Mouse (Mus musculus): ENCODE measurements around the gene Svbp. TPM values are rescaled to one million over a fixed set of nuclear protein-coding genes. Genes with fewer than 3 reads are reported as not detected.
A peak's percentile ranks its signal among the peaks of the same experiment; 100 is the strongest.

Svbp gene
- polyA plus RNA-seq, 1 experiment from 2014 or later, result 121 TPM

DNA sequence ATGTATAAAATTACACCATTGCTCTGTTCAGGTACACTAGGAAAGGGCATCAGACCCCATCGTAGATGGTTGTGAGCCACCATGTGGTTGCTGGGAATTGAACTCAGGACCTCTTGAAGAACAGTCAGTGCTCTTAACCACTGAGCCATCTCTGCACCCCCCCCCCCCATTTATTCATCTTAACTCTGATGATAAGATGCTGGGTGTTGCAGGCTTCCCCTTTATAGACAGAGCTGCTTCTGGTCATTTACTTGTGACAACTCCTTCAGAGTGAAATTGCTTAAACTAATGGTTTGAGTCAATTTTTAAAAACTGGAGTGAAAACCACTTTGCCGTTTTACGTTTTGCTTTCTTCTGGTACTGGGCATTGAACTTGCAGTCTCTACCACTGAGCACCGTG lies 2.3 kb upstream of the Svbp start:
- H3K27me3 ChIP-seq (replicated peaks), result no peaks in the 10 kb centered on the region
- H3K27ac ChIP-seq, result peak overlapping the region; percentile 99
- no peak for ATAC-seq
- H3K9me3 ChIP-seq (replicated peaks), result no peaks in the 10 kb centered on the region
- peaks cover 70% of the 10 kb centered on the region for H3K4me1 ChIP-seq
- H3K36me3 ChIP-seq, result peaks cover 19% of the 10 kb centered on the region
- H3K9ac ChIP-seq, result peak overlapping the region; percentile 17; the same call in 1 of the 2 replicates
- no peak overlapping the region for H3K4me3 ChIP-seq
- no peak overlapping the region for H3K4me2 ChIP-seq
- 85% methylated on average over 4 of the region's 4 CpGs for WGBS (ENCODE audit: insufficient replicate concordance)

DNA sequence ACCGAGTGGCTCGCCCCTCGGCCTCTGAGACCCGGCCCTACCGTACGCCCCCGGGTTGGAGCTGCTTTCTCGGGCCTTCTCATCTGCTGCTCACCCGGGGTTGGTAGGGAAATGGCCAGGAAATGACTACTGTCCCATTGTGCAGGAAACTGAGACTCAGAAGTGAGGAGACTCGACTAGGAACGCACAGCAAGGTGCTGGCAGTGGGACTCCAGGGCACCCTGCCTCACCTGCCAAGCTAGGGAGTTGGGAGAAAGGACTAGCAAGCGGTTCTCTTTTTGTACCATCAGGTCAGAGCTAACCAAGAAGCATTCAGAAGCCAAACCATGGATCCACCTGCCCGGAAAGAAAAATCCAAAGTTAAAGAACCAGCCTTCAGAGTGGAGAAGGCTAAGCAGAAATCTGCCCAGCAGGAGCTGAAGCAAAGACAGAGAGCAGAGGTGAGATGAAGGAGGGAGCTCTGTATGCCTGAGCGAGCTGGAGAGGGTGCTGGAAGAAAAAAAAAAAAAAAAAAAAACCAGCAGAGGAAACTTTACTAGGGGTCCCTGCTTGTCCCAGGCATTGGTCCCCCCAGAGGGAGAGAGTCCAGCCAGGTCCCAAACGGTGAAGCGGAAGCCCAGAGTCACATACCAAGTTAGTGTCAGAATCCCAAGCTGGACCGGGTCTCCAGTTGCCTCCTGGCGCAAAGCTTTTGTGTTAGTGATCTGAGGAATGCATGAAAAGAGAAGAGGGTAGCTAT lies 645 bp downstream of the Svbp start:
- H3K36me3 ChIP-seq, result peaks cover 37% of the 10 kb centered on the region
- peak overlapping the region; percentile 97 for H3K9ac ChIP-seq
- H3K4me3 ChIP-seq, result peak overlapping the region; percentile 95
- peak overlapping the region; percentile 99 for H3K27ac ChIP-seq
- H3K4me1 ChIP-seq, result peaks cover 81% of the 10 kb centered on the region
- no peaks in the 10 kb centered on the region for H3K27me3 ChIP-seq (replicated peaks)
- H3K9me3 ChIP-seq (replicated peaks), result no peaks in the 10 kb centered on the region
- H3K4me2 ChIP-seq, result peak overlapping the region; percentile 85
- 15% methylated on average over 18 of the region's 18 CpGs for WGBS (ENCODE audit: insufficient replicate concordance)
- peak; percentile 58 for ATAC-seq

DNA sequence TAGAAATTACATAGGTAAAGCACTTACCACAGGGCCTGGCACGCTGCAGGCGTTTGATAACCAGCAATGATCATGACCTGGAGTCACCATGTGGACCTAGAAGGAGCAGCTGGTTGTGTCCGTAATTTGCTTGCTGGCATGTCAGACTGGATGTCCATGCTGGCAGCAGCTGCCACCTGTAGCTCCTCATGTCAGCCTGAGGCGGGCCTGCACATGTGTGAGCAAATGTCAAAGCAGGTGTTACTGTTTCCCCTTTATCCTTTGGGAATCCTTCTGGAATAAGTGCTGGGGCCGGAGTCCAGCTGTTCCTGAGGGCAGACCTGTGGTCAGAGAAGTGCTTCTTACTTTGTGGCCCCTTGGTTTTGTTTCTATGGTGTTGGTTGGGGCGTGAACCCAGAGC lies 3.0 kb downstream of the Svbp start:
- H3K36me3 ChIP-seq, result peaks cover 50% of the 10 kb centered on the region
- peak overlapping the region; percentile 42; the same call in 1 of the 2 replicates for H3K9ac ChIP-seq
- peak overlapping the region; percentile 46 for H3K27ac ChIP-seq
- no peaks in the 10 kb centered on the region for H3K9me3 ChIP-seq (replicated peaks)
- no peak overlapping the region for H3K4me3 ChIP-seq
- WGBS (ENCODE audit: insufficient replicate concordance), result 77% methylated on average over 6 of the region's 6 CpGs
- peak overlapping the region; percentile 85 for H3K4me2 ChIP-seq
- no peaks in the 10 kb centered on the region for H3K27me3 ChIP-seq (replicated peaks)
- ATAC-seq, result no peak
- H3K4me1 ChIP-seq, result peaks cover 58% of the 10 kb centered on the region

DNA sequence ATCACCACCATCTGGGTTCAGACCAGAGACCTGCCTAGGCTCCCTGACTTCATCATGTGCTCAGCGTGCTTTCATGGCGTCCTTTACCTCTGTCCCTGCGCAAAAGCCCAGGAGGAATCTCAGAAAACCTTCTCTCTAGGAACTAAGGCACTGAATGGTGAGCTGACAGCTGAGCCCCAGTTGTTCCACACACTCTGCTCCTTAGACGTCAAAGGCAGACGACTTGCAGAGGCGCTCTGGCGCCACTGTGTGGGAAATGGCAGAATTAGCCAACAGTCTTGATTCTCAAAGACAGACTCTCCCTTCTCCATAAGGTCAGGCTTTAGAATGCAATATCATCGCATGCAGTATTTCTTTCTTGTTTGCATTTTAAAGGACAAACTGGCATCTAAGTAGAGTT lies 9.6 kb downstream of the Svbp start:
- peak; percentile 75 for ATAC-seq
- no peaks in the 10 kb centered on the region for H3K9me3 ChIP-seq (replicated peaks)
- WGBS (ENCODE audit: insufficient replicate concordance), result 10% methylated on average over 8 of the region's 8 CpGs
- H3K27me3 ChIP-seq (replicated peaks), result peaks cover 31% of the 10 kb centered on the region; the same call in 1 of the 2 replicates
- peaks cover 23% of the 10 kb centered on the region for H3K36me3 ChIP-seq
- no peak overlapping the region for H3K4me2 ChIP-seq
- H3K4me1 ChIP-seq, result peaks cover 8% of the 10 kb centered on the region; the same call in 1 of the 2 replicates
- H3K27ac ChIP-seq, result no peak overlapping the region
- no peak overlapping the region for H3K9ac ChIP-seq
- H3K4me3 ChIP-seq, result no peak overlapping the region

DNA sequence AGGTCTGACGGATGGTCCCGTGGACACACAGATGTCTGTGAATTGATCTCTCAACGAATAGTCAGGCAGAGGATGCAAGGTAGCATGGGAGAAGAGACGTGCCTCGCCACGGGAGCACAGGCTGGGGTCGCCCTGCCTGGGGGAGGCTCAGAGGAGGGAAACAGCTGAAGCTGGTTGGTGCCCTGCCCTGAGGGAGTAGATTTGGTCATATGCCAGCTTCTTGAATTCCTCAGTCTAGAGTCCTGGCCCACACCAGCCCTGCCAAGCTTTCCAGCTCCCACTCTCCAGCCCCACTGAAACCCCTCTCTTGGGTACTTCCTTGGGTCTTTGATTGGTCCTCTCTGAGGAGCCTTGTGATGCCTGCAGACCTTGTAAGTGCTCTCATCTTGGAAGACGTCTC lies 21.6 kb downstream of the Svbp start:
- Histone ChIP-seq H3K9ac (no peak overlapping the region), H3K4me2 (no peak overlapping the region), H3K9me3 (replicated peaks) (no peaks in the 10 kb centered on the region), H3K27me3 (replicated peaks) (peaks cover 35% of the 10 kb centered on the region), H3K27ac (no peak overlapping the region), H3K4me1 (peaks cover 9% of the 10 kb centered on the region), H3K4me3 (no peak overlapping the region), H3K36me3 (no peaks in the 10 kb centered on the region)
- WGBS (ENCODE audit: insufficient replicate concordance), result 52% methylated on average over 8 of the region's 8 CpGs
- no peak for ATAC-seq

DNA sequence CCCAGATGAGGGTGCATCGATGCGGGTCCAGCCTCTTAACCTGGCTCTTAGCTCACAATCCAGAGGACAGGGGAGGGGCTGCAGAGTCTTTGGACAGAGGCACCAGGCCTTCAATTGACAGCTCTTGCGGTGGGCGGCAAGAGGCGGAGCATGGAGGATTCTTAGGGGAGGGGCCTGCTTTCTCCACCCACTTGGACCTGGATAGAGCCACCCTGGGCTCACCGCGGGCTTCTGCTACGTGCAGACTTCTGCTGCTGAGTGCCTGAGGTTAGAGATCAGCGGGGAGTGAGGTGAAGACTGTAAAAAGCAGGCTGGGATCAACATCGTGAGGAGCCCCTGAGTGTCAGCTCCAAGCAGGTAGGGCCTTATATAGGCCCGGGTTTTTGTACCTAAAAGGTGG lies 23.1 kb downstream of the Svbp start, which contains the start of gene Tmem269:
Tmem269 (minus strand) TSS at position 49 of the 400 bp plus-strand sequence.
- H3K36me3 ChIP-seq, result no peaks in the 10 kb centered on the region
- peak; percentile 40; the same call in 1 of the 2 replicates for ATAC-seq
- 11% methylated on average over 11 of the region's 11 CpGs for WGBS (ENCODE audit: insufficient replicate concordance)
- no peak within 1 kb of the TSS for H3K27ac ChIP-seq
- H3K4me1 ChIP-seq, result peaks cover 13% of the 10 kb centered on the region
- H3K9me3 ChIP-seq (replicated peaks), result no peaks in the 10 kb centered on the region
- peaks cover 29% of the 10 kb centered on the region for H3K27me3 ChIP-seq (replicated peaks)
- no peak within 1 kb of the TSS for H3K9ac ChIP-seq
- no peak within 1 kb of the TSS for H3K4me3 ChIP-seq
- no peak within 1 kb of the TSS for H3K4me2 ChIP-seq

DNA sequence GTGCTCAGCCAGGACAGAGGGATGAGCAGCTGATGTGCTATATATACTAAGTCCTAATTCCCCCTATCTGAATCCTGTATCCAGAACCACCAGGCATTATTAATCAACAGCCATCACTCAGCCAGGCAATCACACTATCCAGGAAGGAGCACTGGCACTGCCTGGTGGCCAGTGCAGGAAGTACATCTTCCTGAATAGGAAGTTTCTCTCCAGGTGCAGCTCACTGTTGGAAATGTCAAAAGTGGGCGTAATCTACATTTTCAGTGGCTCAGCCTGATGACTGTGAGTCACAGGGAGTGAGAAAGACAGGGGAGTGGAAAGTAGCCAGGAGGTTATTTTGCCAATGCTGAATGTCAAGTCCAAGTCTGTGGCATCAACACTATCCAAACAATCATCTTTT lies 28.6 kb downstream of the Svbp start:
- Histone ChIP-seq H3K4me1 (0 out of 2 replicates have a peak, but pooled peaks cover 4% of the 10 kb centered on the region), H3K9me3 (replicated peaks) (no peaks in the 10 kb centered on the region), H3K4me3 (no peak overlapping the region), H3K4me2 (no peak overlapping the region), H3K36me3 (peaks cover 45% of the 10 kb centered on the region), H3K27ac (no peak overlapping the region), H3K9ac (no peak overlapping the region), H3K27me3 (replicated peaks) (0 out of 2 replicates have a peak, but pooled peaks cover 1% of the 10 kb centered on the region)
- peak; percentile 46; the same call in 1 of the 2 replicates for ATAC-seq
- 68% methylated on average over 1 of the region's 1 CpGs for WGBS (ENCODE audit: insufficient replicate concordance)

DNA sequence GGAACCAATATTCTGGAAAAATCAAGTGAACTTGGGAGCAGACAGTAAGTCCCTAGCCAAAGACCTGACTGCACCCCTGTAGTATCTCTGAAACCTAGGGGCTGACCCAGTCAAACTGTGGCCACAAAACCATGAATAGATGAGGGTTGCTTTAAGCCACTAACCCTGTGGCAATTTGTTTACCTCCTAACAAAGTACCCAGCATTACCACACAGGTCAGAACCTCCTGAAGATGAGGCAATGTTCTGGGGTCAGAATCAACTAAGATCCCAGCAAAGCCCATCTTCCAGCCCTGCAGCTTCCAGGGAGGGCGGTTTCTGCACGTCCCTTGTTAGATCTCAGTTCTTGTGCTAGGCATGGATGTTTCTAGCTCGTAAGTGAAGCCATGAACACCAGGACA lies 29.4 kb downstream of the Svbp start:
- 87% methylated on average over 3 of the region's 3 CpGs for WGBS (ENCODE audit: insufficient replicate concordance)

DNA sequence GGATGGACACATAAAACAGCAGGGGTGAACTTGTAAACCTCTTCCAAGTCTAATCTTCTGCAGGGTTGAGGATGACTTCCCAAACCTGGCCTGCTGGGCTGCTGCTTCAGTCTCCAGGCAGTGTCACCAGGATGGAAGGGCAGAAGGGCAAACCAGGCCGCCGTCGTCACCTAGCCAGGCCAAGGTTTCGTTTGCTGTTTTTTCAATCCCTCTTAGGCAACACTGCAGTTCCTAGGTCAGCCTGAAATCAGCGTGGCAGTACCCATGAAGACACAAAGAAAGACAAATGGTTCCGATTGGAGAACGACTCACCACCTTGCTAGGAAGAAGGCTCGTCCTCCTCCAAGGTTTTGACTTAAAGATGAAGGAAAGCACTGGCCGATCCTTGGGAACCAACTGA lies 30.6 kb downstream of the Svbp start:
- Histone ChIP-seq H3K27ac (no peak overlapping the region), H3K36me3 (peaks cover 45% of the 10 kb centered on the region), H3K9ac (no peak overlapping the region), H3K4me2 (no peak overlapping the region), H3K9me3 (replicated peaks) (no peaks in the 10 kb centered on the region), H3K4me1 (0 out of 2 replicates have a peak, but pooled peaks cover 4% of the 10 kb centered on the region), H3K27me3 (replicated peaks) (no peaks in the 10 kb centered on the region), H3K4me3 (no peak overlapping the region)
- WGBS (ENCODE audit: insufficient replicate concordance), result 79% methylated on average over 9 of the region's 9 CpGs
- no peak for ATAC-seq

More for the DNA sequence above, 29.4 kb downstream of the Svbp start:
- 0 out of 2 replicates have a peak, but pooled peaks cover 4% of the 10 kb centered on the region for H3K4me1 ChIP-seq
- H3K4me2 ChIP-seq, result no peak overlapping the region
- H3K9ac ChIP-seq, result no peak overlapping the region
- ATAC-seq, result no peak
- H3K27me3 ChIP-seq (replicated peaks), result no peaks in the 10 kb centered on the region
- no peak overlapping the region for H3K27ac ChIP-seq
- H3K9me3 ChIP-seq (replicated peaks), result no peaks in the 10 kb centered on the region
- no peak overlapping the region for H3K4me3 ChIP-seq
- peaks cover 45% of the 10 kb centered on the region for H3K36me3 ChIP-seq

DNA sequence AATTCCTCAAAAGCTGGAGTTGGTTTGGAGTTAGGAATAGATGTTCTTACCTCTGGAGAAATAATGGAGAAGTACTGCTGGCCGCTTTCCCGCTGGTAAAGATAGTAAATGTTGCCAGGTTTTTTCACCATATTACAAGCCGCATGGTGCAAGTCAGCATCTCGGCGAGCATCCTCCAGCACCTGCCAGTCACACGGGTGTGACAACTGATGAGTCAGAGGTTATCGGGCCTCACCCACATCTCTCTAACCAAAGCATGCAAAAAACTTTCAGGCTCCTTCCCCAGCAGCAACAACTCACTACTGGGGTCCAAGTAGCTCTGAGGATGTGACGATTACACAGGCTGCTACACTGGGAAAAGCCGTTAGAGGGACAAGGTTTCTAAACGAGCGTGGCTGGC lies 31.6 kb downstream of the Svbp start:
- H3K9ac ChIP-seq, result no peak overlapping the region
- H3K9me3 ChIP-seq (replicated peaks), result no peaks in the 10 kb centered on the region
- no peak overlapping the region for H3K27ac ChIP-seq
- WGBS (ENCODE audit: insufficient replicate concordance), result 80% methylated on average over 11 of the region's 11 CpGs
- peaks cover 10% of the 10 kb centered on the region for H3K4me1 ChIP-seq
- no peaks in the 10 kb centered on the region for H3K27me3 ChIP-seq (replicated peaks)
- ATAC-seq, result peak; percentile 58; the same call in 1 of the 2 replicates
- H3K4me3 ChIP-seq, result no peak overlapping the region
- no peak overlapping the region for H3K4me2 ChIP-seq
- H3K36me3 ChIP-seq, result peaks cover 45% of the 10 kb centered on the region

DNA sequence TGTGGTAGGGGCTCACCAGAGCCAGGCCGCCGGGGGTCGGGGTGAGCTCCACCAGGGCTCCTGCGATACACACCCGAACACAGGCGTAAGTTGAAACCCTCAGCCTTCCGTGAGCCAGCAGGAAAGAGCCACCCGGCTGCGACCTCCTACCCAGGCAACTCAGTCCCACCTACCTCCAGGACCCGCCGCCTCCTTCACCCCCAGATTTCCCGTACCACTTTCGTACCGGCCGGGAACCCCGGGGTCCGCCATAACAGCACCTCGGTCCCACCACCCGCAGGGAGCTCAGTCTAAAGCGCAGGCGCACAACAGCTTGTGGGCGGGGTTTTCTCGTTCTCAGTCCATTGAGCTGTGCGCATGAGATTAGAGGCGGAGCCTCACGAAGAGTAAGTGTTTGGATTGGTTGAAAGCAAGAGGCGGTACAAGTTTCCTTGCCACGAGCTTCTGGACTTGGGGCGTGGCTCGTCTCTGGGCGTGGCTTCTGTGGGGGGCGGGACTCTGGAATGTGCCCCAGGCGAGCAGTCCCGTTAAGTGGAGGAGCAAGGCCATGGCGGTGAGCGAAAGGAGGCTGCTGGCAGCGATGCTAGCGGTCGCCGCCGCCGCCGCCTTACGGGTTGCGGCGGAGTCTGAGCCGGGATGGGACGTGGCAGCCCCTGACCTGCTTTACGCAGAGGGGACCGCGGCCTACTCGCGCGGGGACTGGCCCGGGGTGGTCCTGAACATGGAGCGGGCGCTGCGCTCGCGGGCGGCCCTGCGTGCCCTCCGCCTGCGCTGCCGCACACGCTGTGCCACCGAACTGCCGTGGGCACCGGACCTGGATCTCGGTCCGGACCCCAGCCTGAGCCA lies 37.5 kb downstream of the Svbp start, which contains the start of the genes AU022252 and P3h1:
AU022252 (minus strand) TSS at position 303 of the 846 bp plus-strand sequence.
P3h1 (plus strand) TSS at position 506 of the 846 bp plus-strand sequence.
- H3K36me3 ChIP-seq, result peaks cover 23% of the 10 kb centered on the region
- peak; percentile 96 for ATAC-seq
- no peaks in the 10 kb centered on the region for H3K9me3 ChIP-seq (replicated peaks)
- WGBS (ENCODE audit: insufficient replicate concordance), result under 1% methylated on average over 71 of the region's 71 CpGs
- H3K27me3 ChIP-seq (replicated peaks), result no peaks in the 10 kb centered on the region
- peak within 1 kb of the TSS; percentile 86 for H3K9ac ChIP-seq
- H3K27ac ChIP-seq, result peak within 1 kb of the TSS; percentile 69
- H3K4me3 ChIP-seq, result peak within 1 kb of the TSS; percentile 90
- H3K4me1 ChIP-seq, result peaks cover 29% of the 10 kb centered on the region
- peak within 1 kb of the TSS; percentile 100 for H3K4me2 ChIP-seq

All from liver, embryonic 12.5 days (tissue).